Mouse (Mus musculus): ENCODE results near the gene Cfdp1.

Gene Cfdp1

GRCm38 (mm10) chr8:111738867-111739266 is 115.2 kb downstream of the Cfdp1 start:
- DNase-seq (ENCODE audit: low read depth): no peak

- no peak for DNase-seq (ENCODE audit: low read depth)
Measured at GRCm38 (mm10) chr8:111736321-111736720, 117.8 kb downstream of the Cfdp1 start.

- DNase-seq (ENCODE audit: low read depth): no peak
Measured at GRCm38 (mm10) chr8:111735791-111736190, 118.3 kb downstream of the Cfdp1 start.

- no peak for DNase-seq (ENCODE audit: low read depth)
Measured at GRCm38 (mm10) chr8:111735335-111735761, 118.7 kb downstream of the Cfdp1 start.

- no peak for DNase-seq (ENCODE audit: low read depth)
Measured at GRCm38 (mm10) chr8:111734244-111734960, 119.7 kb downstream of the Cfdp1 start.

GRCm38 (mm10) chr8:111733581-111734243 is 120.4 kb downstream of the Cfdp1 start:
- DNase-seq (ENCODE audit: low read depth): no peak

- no peak for DNase-seq (ENCODE audit: low read depth)
Measured at GRCm38 (mm10) chr8:111732406-111733085, 121.5 kb downstream of the Cfdp1 start.

GRCm38 (mm10) chr8:111732004-111732403 is 122.1 kb downstream of the Cfdp1 start:
- peak; percentile 75 for DNase-seq (ENCODE audit: low read depth)

GRCm38 (mm10) chr8:111731231-111731977 is 122.7 kb downstream of the Cfdp1 start:
- DNase-seq (ENCODE audit: low read depth): peak; percentile 23

- no peak for DNase-seq (ENCODE audit: low read depth)
Measured at GRCm38 (mm10) chr8:111729233-111730170, 124.6 kb downstream of the Cfdp1 start.

GRCm38 (mm10) chr8:111728481-111728880 is 125.6 kb downstream of the Cfdp1 start:
- no peak for DNase-seq (ENCODE audit: low read depth)

- DNase-seq (ENCODE audit: low read depth): no peak
Measured at GRCm38 (mm10) chr8:111727553-111727952, 126.5 kb downstream of the Cfdp1 start.

GRCm38 (mm10) chr8:111726102-111726900 is 127.8 kb downstream of the Cfdp1 start:
- DNase-seq (ENCODE audit: low read depth): no peak

- DNase-seq (ENCODE audit: low read depth): no peak
Measured at GRCm38 (mm10) chr8:111725341-111725740, 128.8 kb downstream of the Cfdp1 start.

GRCm38 (mm10) chr8:111720115-111720544 is 134.0 kb downstream of the Cfdp1 start:
- no peak for DNase-seq (ENCODE audit: low read depth)

GRCm38 (mm10) chr8:111718937-111719336 is 135.2 kb downstream of the Cfdp1 start:
- no peak for DNase-seq (ENCODE audit: low read depth)

Measured in naive thymus-derived CD4-positive, alpha-beta T cell, adult 2 months (primary cell).